Mouse (Mus musculus) MEL-GATA-1-ER (cell line): ENCODE results near the gene Fnip2.

Experiments
- DNase-seq: peaks from one replicate; pipeline ENCODE4 v3.0.0-alpha.2; 2012; ENCODE audit warnings: low read depth; ENCODE audit errors: extremely low read depth

The Fnip2 gene

GRCm38 (mm10) chr3:79415929-79416328, 151.7 kb downstream of the Fnip2 start:
- DNase-seq = no peak

GRCm38 (mm10) chr3:79415081-79415480, 152.5 kb downstream of the Fnip2 start:
- DNase-seq = no peak

GRCm38 (mm10) chr3:79413492-79413891, 154.1 kb downstream of the Fnip2 start:
- DNase-seq = no peak

- DNase-seq = no peak
These were observed 155.9 kb downstream of the Fnip2 start for GRCm38 (mm10) chr3:79411666-79412065.

- DNase-seq = no peak
These were observed 157.0 kb downstream of the Fnip2 start for GRCm38 (mm10) chr3:79410629-79410995.

DNA sequence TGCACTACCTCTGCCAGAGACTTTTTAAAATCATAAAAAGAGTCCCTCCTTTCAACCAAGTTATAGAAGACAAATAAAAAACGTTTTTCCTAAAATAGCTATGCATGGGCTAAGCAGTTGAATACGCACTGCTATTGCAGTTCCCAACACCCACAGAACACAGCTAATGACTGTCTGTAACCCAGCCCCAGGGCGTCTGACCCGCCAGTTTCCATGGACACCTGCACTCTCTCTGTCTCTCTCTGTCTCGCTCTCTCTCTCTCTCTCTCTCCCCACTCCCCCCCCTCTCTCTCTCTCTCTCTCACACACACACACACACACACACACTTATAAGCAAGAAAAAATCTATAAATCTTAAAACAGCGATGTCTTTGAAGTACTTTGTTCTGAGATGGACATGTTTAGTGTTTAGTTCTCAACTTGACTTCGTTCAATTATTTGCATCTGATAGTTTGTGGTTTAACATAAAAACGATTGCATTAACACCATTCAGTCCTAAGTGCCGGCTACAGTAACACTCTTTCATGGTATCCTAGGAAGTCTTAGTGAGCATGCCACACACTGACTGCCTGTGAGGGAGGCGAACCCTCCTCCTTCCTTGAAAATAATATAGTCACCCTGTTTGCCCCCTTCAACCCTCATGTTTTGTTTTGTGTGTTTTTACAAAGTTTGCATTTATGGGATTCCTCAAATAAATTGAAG, 157.5 kb downstream of the Fnip2 start:
- DNase-seq = no peak

GRCm38 (mm10) chr3:79408546-79408945, 159.1 kb downstream of the Fnip2 start:
- no peak for DNase-seq
